Mouse (Mus musculus) stomach, postnatal 0 days (tissue): ENCODE data around the gene Pfkfb3.

Experiments
- CTCF ChIP-seq: IDR thresholded peaks from 2 replicates; pipeline ENCODE4 v1.5.1; 2016; ENCODE audit warnings: antibody characterized with exemption, low read depth, mild to moderate bottlenecking, moderate library complexity
- EP300 ChIP-seq: optimal IDR thresholded peaks from 2 replicates; pipeline ENCODE3; 2016; ENCODE audit warnings: antibody characterized with exemption

GRCm38 (mm10) chr2:11564768-11565167, 10.9 kb upstream of the Pfkfb3 start:
- no peak for TF ChIP-seq CTCF
- TF ChIP-seq EP300, result no peak
